Mouse (Mus musculus) lung, embryonic 15.5 days (tissue): Measurements from ENCODE around the gene Fahd1. TPM values are rescaled to one million over a fixed set of nuclear protein-coding genes. Genes with fewer than 3 reads are reported as not detected.

Experiments used
- ATAC-seq: fragments of 200-750 bp; cut with Nextera tagmentation; 2 replicates; pipeline ENCODE4 v1.8.0; 2017; ENCODE audit warnings: moderate number of reproducible peaks, borderline replicate concordance; ENCODE audit not compliant: low FRiP score, low TSS enrichment; ENCODE audit errors: extremely low read depth
- H3K27ac ChIP-seq: fragments of 300-500 bp; sonication (generic); 2 replicates; pipeline ENCODE4 v1.5.1; 2015; ENCODE audit warnings: moderate library complexity, mild to moderate bottlenecking, inconsistent platforms
- H3K27me3 ChIP-seq: fragments of 300-500 bp; sonication (generic); 2 replicates; pipeline ENCODE4 v1.6.1; 2015; ENCODE audit warnings: inconsistent platforms
- H3K36me3 ChIP-seq: fragments of 300-500 bp; sonication (generic); 2 replicates; pipeline ENCODE4 v1.6.1; 2015; ENCODE audit warnings: inconsistent platforms
- H3K4me1 ChIP-seq: fragments of 300-500 bp; sonication (generic); 2 replicates; pipeline ENCODE4 v1.6.1; 2015; ENCODE audit warnings: inconsistent platforms
- H3K4me2 ChIP-seq: fragments of 300-500 bp; sonication (generic); 2 replicates; pipeline ENCODE4 v1.6.1; 2015; ENCODE audit warnings: inconsistent platforms, mild to moderate bottlenecking, moderate library complexity
- H3K4me3 ChIP-seq: fragments of 300-500 bp; sonication (generic); 2 replicates; pipeline ENCODE4 v1.5.1; 2015; ENCODE audit warnings: mild to moderate bottlenecking, inconsistent platforms
- H3K9ac ChIP-seq: fragments of 300-500 bp; sonication (generic); 2 replicates; pipeline ENCODE4 v1.6.1; 2015; ENCODE audit warnings: inconsistent platforms
- H3K9me3 ChIP-seq: fragments of 300-500 bp; sonication (generic); 2 replicates; pipeline ENCODE4 v1.6.1; 2016; ENCODE audit warnings: inconsistent platforms
- WGBS: fragments of 180-500 bp; shearing (Covaris S2); methylation state at CpG from one replicate; pipeline ENCODE4 v1.1.7; 2015; 5-methylcytosine and 5-hydroxymethylcytosine counted together
- polyA plus RNA-seq: library from polyadenylated mRNA; unstranded; fragments of >200 nt; fragmentation: Nextera tagmentation; extraction: Ambion mirVana; gene quantifications from 2 replicates; pipeline ENCODE4 v1.2.1, GENCODE M21; 2015

The Fahd1 gene
- polyA plus RNA-seq, 1 experiment from 2014 or later, result 19.9 TPM

GRCm38 (mm10) chr17:24892785-24893184 is 42.6 kb upstream of the Fahd1 start:
- H3K27ac ChIP-seq, result no peak overlapping the region
- no peaks in the 10 kb centered on the region for H3K9me3 ChIP-seq
- no peak overlapping the region for H3K4me2 ChIP-seq
- WGBS, result 88% methylated on average over 12 of the region's 12 CpGs
- peaks cover 35% of the 10 kb centered on the region for H3K4me1 ChIP-seq
- no peaks in the 10 kb centered on the region for H3K27me3 ChIP-seq
- no peak for ATAC-seq
- H3K4me3 ChIP-seq, result no peak overlapping the region
- peaks cover 39% of the 10 kb centered on the region for H3K36me3 ChIP-seq
- no peak overlapping the region for H3K9ac ChIP-seq

GRCm38 (mm10) chr17:24891321-24891720 is 41.2 kb upstream of the Fahd1 start:
- peaks cover 31% of the 10 kb centered on the region for H3K4me1 ChIP-seq
- no peak overlapping the region for H3K27ac ChIP-seq
- H3K4me3 ChIP-seq, result no peak overlapping the region
- no peak overlapping the region for H3K4me2 ChIP-seq
- H3K27me3 ChIP-seq, result no peaks in the 10 kb centered on the region
- H3K9ac ChIP-seq, result no peak overlapping the region
- no peaks in the 10 kb centered on the region for H3K9me3 ChIP-seq
- H3K36me3 ChIP-seq, result peaks cover 33% of the 10 kb centered on the region
- ATAC-seq, result no peak
- WGBS, result 82% methylated on average over 13 of the region's 13 CpGs

- H3K36me3 ChIP-seq, result peaks cover 33% of the 10 kb centered on the region
- WGBS, result 86% methylated on average over 19 of the region's 19 CpGs
These were observed 40.3 kb upstream of the Fahd1 start for GRCm38 (mm10) chr17:24890151-24891092.

GRCm38 (mm10) chr17:24888862-24889261 is 38.7 kb upstream of the Fahd1 start:
- Histone ChIP-seq H3K36me3 (peaks cover 33% of the 10 kb centered on the region), H3K4me2 (no peak overlapping the region), H3K9me3 (no peaks in the 10 kb centered on the region), H3K4me3 (no peak overlapping the region), H3K27ac (no peak overlapping the region), H3K4me1 (peaks cover 29% of the 10 kb centered on the region), H3K27me3 (no peaks in the 10 kb centered on the region), H3K9ac (no peak overlapping the region)
- no peak for ATAC-seq
- 80% methylated on average over 3 of the region's 3 CpGs for WGBS

More at GRCm38 (mm10) chr17:24890151-24891092, 40.3 kb upstream of the Fahd1 start:
- no peak overlapping the region for H3K27ac ChIP-seq
- H3K9ac ChIP-seq, result no peak overlapping the region
- H3K4me3 ChIP-seq, result no peak overlapping the region
- H3K4me1 ChIP-seq, result peaks cover 29% of the 10 kb centered on the region
- no peaks in the 10 kb centered on the region for H3K9me3 ChIP-seq
- no peaks in the 10 kb centered on the region for H3K27me3 ChIP-seq
- H3K4me2 ChIP-seq, result no peak overlapping the region
- no peak for ATAC-seq

- Histone ChIP-seq H3K9ac (peak overlapping the region; percentile 89), H3K36me3 (peaks cover 24% of the 10 kb centered on the region), H3K4me1 (peaks cover 24% of the 10 kb centered on the region), H3K9me3 (no peaks in the 10 kb centered on the region), H3K4me3 (peak overlapping the region; percentile 97), H3K27me3 (no peaks in the 10 kb centered on the region), H3K27ac (no peak overlapping the region), H3K4me2 (peak overlapping the region; percentile 81)
- ATAC-seq, result no peak
- WGBS, result 56% methylated on average over 18 of the region's 18 CpGs
These were observed 37.3 kb upstream of the Fahd1 start for GRCm38 (mm10) chr17:24887291-24888080.

GRCm38 (mm10) chr17:24886932-24887271 is 36.7 kb upstream of the Fahd1 start:
- 1% methylated on average over 18 of the region's 18 CpGs for WGBS
- peaks cover 18% of the 10 kb centered on the region for H3K36me3 ChIP-seq
- peak; percentile 2; the same call in 1 of the 2 replicates for ATAC-seq

GRCm38 (mm10) chr17:24886134-24886931 is 36.2 kb upstream of the Fahd1 start, which contains the start of the genes Nubp2 and Spsb3:
Gene Nubp2, minus strand, starts transcription at chr17:24886349.
Gene Spsb3, plus strand, starts transcription at chr17:24886643.
- Histone ChIP-seq H3K36me3 (peaks cover 13% of the 10 kb centered on the region), H3K27me3 (no peaks in the 10 kb centered on the region), H3K4me2 (peak within 1 kb of the TSS; percentile 87), H3K9me3 (no peaks in the 10 kb centered on the region), H3K9ac (peak within 1 kb of the TSS; percentile 89), H3K27ac (peak within 1 kb of the TSS; percentile 46), H3K4me3 (peak within 1 kb of the TSS; percentile 97), H3K4me1 (peaks cover 24% of the 10 kb centered on the region)
- under 1% methylated on average over 69 of the region's 69 CpGs for WGBS
- ATAC-seq, result peak; percentile 96

More at GRCm38 (mm10) chr17:24886932-24887271, 36.7 kb upstream of the Fahd1 start:
- Histone ChIP-seq H3K4me3 (peak overlapping the region; percentile 97), H3K4me1 (peaks cover 24% of the 10 kb centered on the region), H3K9me3 (no peaks in the 10 kb centered on the region), H3K4me2 (peak overlapping the region; percentile 81), H3K27me3 (no peaks in the 10 kb centered on the region), H3K27ac (peak overlapping the region; percentile 46), H3K9ac (peak overlapping the region; percentile 89)

GRCm38 (mm10) chr17:24885356-24886133 is 35.4 kb upstream of the Fahd1 start:
- WGBS, result 20% methylated on average over 22 of the region's 22 CpGs
- peaks cover 24% of the 10 kb centered on the region for H3K4me1 ChIP-seq
- peak overlapping the region; percentile 52 for H3K9ac ChIP-seq
- H3K4me2 ChIP-seq, result peak overlapping the region; percentile 87
- no peak overlapping the region for H3K27ac ChIP-seq
- H3K4me3 ChIP-seq, result peak overlapping the region; percentile 66
- ATAC-seq, result no peak
- no peaks in the 10 kb centered on the region for H3K9me3 ChIP-seq
- H3K27me3 ChIP-seq, result no peaks in the 10 kb centered on the region
- H3K36me3 ChIP-seq, result peaks cover 6% of the 10 kb centered on the region

- Histone ChIP-seq H3K36me3 (0 out of 2 replicates have a peak, but pooled peaks cover 3% of the 10 kb centered on the region), H3K9me3 (no peaks in the 10 kb centered on the region), H3K9ac (no peak overlapping the region), H3K27ac (no peak overlapping the region), H3K4me2 (no peak overlapping the region), H3K27me3 (no peaks in the 10 kb centered on the region), H3K4me1 (peaks cover 24% of the 10 kb centered on the region), H3K4me3 (no peak overlapping the region)
- WGBS, result 74% methylated on average over 6 of the region's 6 CpGs
- ATAC-seq, result no peak
These were observed 34.2 kb upstream of the Fahd1 start for GRCm38 (mm10) chr17:24884391-24884790.

GRCm38 (mm10) chr17:24881738-24882440 is 31.7 kb upstream of the Fahd1 start:
- no peak overlapping the region for H3K27ac ChIP-seq
- H3K9me3 ChIP-seq, result no peaks in the 10 kb centered on the region
- WGBS, result 43% methylated on average over 7 of the region's 7 CpGs
- H3K9ac ChIP-seq, result no peak overlapping the region
- H3K4me2 ChIP-seq, result no peak overlapping the region
- peaks cover 17% of the 10 kb centered on the region for H3K4me1 ChIP-seq
- no peak for ATAC-seq
- H3K4me3 ChIP-seq, result no peak overlapping the region
- H3K36me3 ChIP-seq, result 0 out of 2 replicates have a peak, but pooled peaks cover 3% of the 10 kb centered on the region
- no peaks in the 10 kb centered on the region for H3K27me3 ChIP-seq
